Mouse (Mus musculus) lung, adult 18-20 months (tissue): ENCODE data around the gene Adamts14.

Source experiments
- DNase-seq, 2 experiments: peaks; one replicate each; pipeline ENCODE4 v3.0.0; 2022; ENCODE audit warnings: mixed read lengths in 2 of 2

Gene Adamts14

GRCm38 (mm10) chr10:61176221-61176790, 96.9 kb downstream of the Adamts14 start:
- DNase-seq, result no peak

- no peak for DNase-seq
Observed at GRCm38 (mm10) chr10:61175442-61176204, 97.6 kb downstream of the Adamts14 start.

GRCm38 (mm10) chr10:61174711-61175441, 98.4 kb downstream of the Adamts14 start:
- no peak for DNase-seq

GRCm38 (mm10) chr10:61172496-61172895, 100.7 kb downstream of the Adamts14 start:
- no peak for DNase-seq

- no peak for DNase-seq
Observed at GRCm38 (mm10) chr10:61171654-61172053, 101.6 kb downstream of the Adamts14 start, which contains the start of gene Tbata. Tbata (plus strand) TSS chr10:61171954.

- peak in 1 of 2 experiments; percentile 4 for DNase-seq
Observed at GRCm38 (mm10) chr10:61168393-61168792, 104.8 kb downstream of the Adamts14 start.

- DNase-seq, result peak in 1 of 2 experiments; percentile 14
Observed at GRCm38 (mm10) chr10:61167333-61168096, 105.7 kb downstream of the Adamts14 start.

GRCm38 (mm10) chr10:61162366-61162765, 110.9 kb downstream of the Adamts14 start:
- DNase-seq, result peak; percentile 16 to 37

GRCm38 (mm10) chr10:61160671-61161070, 112.6 kb downstream of the Adamts14 start:
- DNase-seq, result no peak

- DNase-seq, result peak in 1 of 2 experiments; percentile 15
Observed at GRCm38 (mm10) chr10:61160089-61160488, 113.1 kb downstream of the Adamts14 start.

- no peak for DNase-seq
Observed at GRCm38 (mm10) chr10:61158594-61158993, 114.6 kb downstream of the Adamts14 start.

- DNase-seq, result no peak
Observed at GRCm38 (mm10) chr10:61156453-61156852, 116.8 kb downstream of the Adamts14 start.

GRCm38 (mm10) chr10:61155611-61156010, 117.6 kb downstream of the Adamts14 start:
- no peak for DNase-seq

- no peak for DNase-seq
Observed at GRCm38 (mm10) chr10:61152131-61152530, 121.1 kb downstream of the Adamts14 start.

- no peak for DNase-seq
Observed at GRCm38 (mm10) chr10:61150616-61151015, 122.6 kb downstream of the Adamts14 start.

GRCm38 (mm10) chr10:61149476-61149875, 123.8 kb downstream of the Adamts14 start:
- DNase-seq, result no peak

- DNase-seq, result peak; percentile 88 to 92
Observed at GRCm38 (mm10) chr10:61147157-61148040, 125.8 kb downstream of the Adamts14 start, which contains the start of gene Sgpl1. Sgpl1 (minus strand) TSS chr10:61147703.
